Comparison of ENCODE assay signal across 13 mouse cellular contexts in the genomic region with DNA sequence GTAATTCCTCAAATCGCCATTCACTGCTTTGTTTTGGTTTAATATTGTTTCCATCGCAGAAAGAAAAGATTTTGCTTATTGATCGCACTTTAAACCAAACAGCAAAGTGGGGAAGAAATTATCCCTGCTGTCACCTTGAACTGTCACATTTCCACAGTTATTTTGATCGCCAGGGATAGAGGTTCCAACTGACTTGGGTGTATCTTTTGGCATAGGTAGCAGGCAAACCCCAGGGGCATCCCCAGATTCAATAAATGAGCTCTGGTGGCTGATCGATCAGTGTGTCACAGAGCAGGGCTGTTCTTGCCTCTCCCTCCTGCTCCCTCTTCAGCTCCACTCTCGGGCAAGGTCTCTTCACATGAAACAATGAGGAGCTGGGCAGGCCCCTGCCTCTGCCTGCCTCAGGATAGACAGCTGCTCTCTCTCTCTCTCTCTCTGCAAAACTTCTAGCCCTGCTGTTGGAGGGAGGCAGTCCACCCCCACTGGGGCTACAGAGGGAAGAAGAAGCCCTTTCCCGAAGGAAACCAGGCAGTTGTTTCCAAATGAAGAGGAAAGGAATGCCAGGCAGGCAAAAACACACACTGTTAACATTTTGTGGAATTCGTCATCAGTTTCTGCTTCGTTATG. TPM values are rescaled to one million over a fixed set of nuclear protein-coding genes. Genes with fewer than 3 reads are reported as not detected.
DNase-seq lines count a peak whose midpoint lies in the region; ATAC-seq and TF ChIP-seq lines count a peak whose summit lies in the region.
"Had no signal": no experiment of that assay in that cellular context is flagged by ENCODE, and none has a peak within 500 bp of the region (broad histone marks: within the 10 kb centered on the region; RNA-seq: fewer than 3 reads in every experiment).

No protein-coding gene starts in this region.

- H3K27ac ChIP-seq in forebrain, embryonic 12.5 days = peak overlapping the region; percentile 96
- peak overlapping the region; percentile 69 for H3K27ac ChIP-seq in limb, embryonic 11.5 days (replicated peaks; ENCODE audit: low read depth, low read length)
- H3K27ac ChIP-seq in neural tube, embryonic 14.5 days (ENCODE audit: low read depth, low read length) = peak overlapping the region; percentile 6; the same call in 1 of the 2 replicates
- H3K27ac ChIP-seq in cerebellum, adult 2 months (ENCODE audit: insufficient read depth, low read length) = no peak overlapping the region
- H3K27ac ChIP-seq: lung, embryonic 15.5 days had no signal

- no peak for TF ChIP-seq CTCF in cerebellum, adult 2 months (IDR thresholded peaks at IDR 0.05; ENCODE audit: borderline replicate concordance, insufficient read depth, low read depth, low read length)

- H3K4me1 ChIP-seq in forebrain, embryonic 12.5 days = peaks cover 73% of the 10 kb centered on the region
- peaks cover 32% of the 10 kb centered on the region for H3K4me1 ChIP-seq in limb, embryonic 11.5 days (ENCODE audit: control insufficient read depth, insufficient read depth, low read length)
- H3K4me1 ChIP-seq in neural tube, embryonic 14.5 days (ENCODE audit: control insufficient read depth, insufficient read depth, low read length) = peaks cover 41% of the 10 kb centered on the region
- peaks cover 12% of the 10 kb centered on the region for H3K4me1 ChIP-seq in cerebellum, adult 2 months (ENCODE audit: control insufficient read depth, insufficient read depth, low read length)

- H3K9ac ChIP-seq in forebrain, embryonic 12.5 days = peak overlapping the region; percentile 36; the same call in 1 of the 2 replicates
- 0 out of 2 replicates have a peak overlapping the region, but pooled peaks have one; percentile 37 for H3K9ac ChIP-seq in limb, embryonic 11.5 days (ENCODE audit: low read length)
- H3K9ac ChIP-seq in neural tube, embryonic 14.5 days (replicated peaks; ENCODE audit: low read depth, low read length) = no peak overlapping the region; the same call in 1 of the 2 replicates
- H3K9ac ChIP-seq: lung, embryonic 15.5 days had no signal

- H3K27me3 ChIP-seq in forebrain, embryonic 12.5 days = no peaks in the 10 kb centered on the region
- no peaks in the 10 kb centered on the region for H3K27me3 ChIP-seq in limb, embryonic 11.5 days (ENCODE audit: control insufficient read depth, insufficient read depth, low read length)
- H3K27me3 ChIP-seq in neural tube, embryonic 14.5 days (ENCODE audit: control insufficient read depth, insufficient read depth, low read length) = no peaks in the 10 kb centered on the region
- H3K27me3 ChIP-seq in cerebellum, adult 2 months (ENCODE audit: control insufficient read depth, insufficient read depth, low read length) = no peaks in the 10 kb centered on the region
- H3K27me3 ChIP-seq: lung, embryonic 15.5 days had no signal

- no peak for TF ChIP-seq POLR2A in cerebellum, adult 2 months (IDR thresholded peaks at IDR 0.05; ENCODE audit: borderline replicate concordance, insufficient read depth, low read length)

- H3K4me2 ChIP-seq in forebrain, embryonic 12.5 days = peak overlapping the region; percentile 40
- no peak overlapping the region; the same call in 1 of the 2 replicates for H3K4me2 ChIP-seq in limb, embryonic 11.5 days (ENCODE audit: low read depth, severe bottlenecking)
- H3K4me2 ChIP-seq in neural tube, embryonic 14.5 days (ENCODE audit: low read depth, low read length) = no peak overlapping the region
- H3K4me2 ChIP-seq: lung, embryonic 15.5 days had no signal

- no peak for DNase-seq in frontal cortex, adult 2 months (ENCODE audit: extremely low spot score in 1 of 2, low spot score in 1 of 2)
- no peak for DNase-seq in limb, embryonic 11.5 days (ENCODE audit: low spot score)
- DNase-seq in lung, postnatal 10 days = no peak
- no peak for DNase-seq in cerebellum, adult 2 months
- DNase-seq in spleen, postnatal 14 days (ENCODE audit: low spot score in 2 of 2) = no peak

- ATAC-seq in frontal cortex, adult (ENCODE audit: low TSS enrichment) = peak; percentile 53
- peak; percentile 47 for ATAC-seq in forebrain, embryonic 12.5 days (ENCODE audit: low FRiP score)
- ATAC-seq in limb, embryonic 11.5 days (ENCODE audit: insufficient number of reproducible peaks, low FRiP score, low TSS enrichment, low read depth) = no peak
- ATAC-seq in neural tube, embryonic 14.5 days (ENCODE audit: low read depth) = peak; percentile 7; the same call in 1 of the 2 replicates

- WGBS in forebrain, embryonic 12.5 days = 15% methylated on average over 9 of the region's 9 CpGs
- 33% methylated on average over 9 of the region's 9 CpGs for WGBS in limb, embryonic 11.5 days
- 21% methylated on average over 9 of the region's 9 CpGs for WGBS in neural tube, embryonic 14.5 days
- WGBS in cerebellum, adult 2 months = 63% methylated on average over 9 of the region's 9 CpGs

- H3K4me3 ChIP-seq in forebrain, embryonic 12.5 days (replicated peaks) = no peak overlapping the region
- H3K4me3 ChIP-seq in limb, embryonic 11.5 days (ENCODE audit: low read depth, low read length) = no peak overlapping the region
- H3K4me3 ChIP-seq in neural tube, embryonic 14.5 days (ENCODE audit: low read depth, low read length) = no peak overlapping the region
- H3K4me3 ChIP-seq in cerebellum, adult 2 months (replicated peaks; ENCODE audit: insufficient read depth, low read depth, low read length) = no peak overlapping the region
- H3K4me3 ChIP-seq: lung, embryonic 15.5 days had no signal

- no peaks in the 10 kb centered on the region for H3K36me3 ChIP-seq in forebrain, embryonic 12.5 days (replicated peaks)
- H3K36me3 ChIP-seq in limb, embryonic 11.5 days (ENCODE audit: control insufficient read depth, insufficient read depth, low read length) = no peaks in the 10 kb centered on the region
- no peaks in the 10 kb centered on the region for H3K36me3 ChIP-seq in neural tube, embryonic 14.5 days (ENCODE audit: control insufficient read depth, insufficient read depth, low read length)
- H3K36me3 ChIP-seq: G1E; lung, embryonic 15.5 days had no signal

- no peaks in the 10 kb centered on the region for H3K9me3 ChIP-seq in forebrain, embryonic 12.5 days
- H3K9me3 ChIP-seq in limb, embryonic 11.5 days (ENCODE audit: control insufficient read depth, low read length) = no peaks in the 10 kb centered on the region
- no peaks in the 10 kb centered on the region for H3K9me3 ChIP-seq in neural tube, embryonic 14.5 days (ENCODE audit: control insufficient read depth, low read length)
- H3K9me3 ChIP-seq: G1E; lung, embryonic 15.5 days had no signal

RNA-seq across cellular contexts. Expression of a gene that starts 25.8 kb away (rescaled TPM):
- polyA plus RNA-seq in frontal cortex, adult 2 months (2012; rRNA removed) = 35.0 and 37.6 TPM in 2 replicates
- polyA plus RNA-seq in forebrain, embryonic 12.5 days (2016; fragmentation: Nextera tagmentation; extraction: Ambion mirVana) = 8.4 and 10.2 TPM in 2 replicates
- 0.64 and 0.77 TPM in 2 replicates for polyA plus RNA-seq in limb, embryonic 11.5 days (2014; fragmentation: Nextera tagmentation; extraction: Ambion mirVana)
- polyA plus RNA-seq in neural tube, embryonic 14.5 days (2014; fragmentation: Nextera tagmentation; extraction: Ambion mirVana) = 2.8 and 3.3 TPM in 2 replicates
- polyA plus RNA-seq in cerebellum, adult 2 months (2012; rRNA removed) = 3.4 TPM in 2 replicates
- polyA plus RNA-seq: G1E had no signal

RNA-seq across cellular contexts. Expression of a gene that starts 41.1 kb away (rescaled TPM):
- 0.12 TPM in 1 of 2 replicates, not detected in the other for polyA plus RNA-seq in frontal cortex, adult 2 months (2012; rRNA removed)
- not detected in 2 replicates for polyA plus RNA-seq in forebrain, embryonic 12.5 days (2016; fragmentation: Nextera tagmentation; extraction: Ambion mirVana)
- polyA plus RNA-seq in limb, embryonic 11.5 days (2014; fragmentation: Nextera tagmentation; extraction: Ambion mirVana) = not detected in 2 replicates
- polyA plus RNA-seq in neural tube, embryonic 14.5 days (2014; fragmentation: Nextera tagmentation; extraction: Ambion mirVana) = not detected in 2 replicates
- 0.10 TPM in 1 of 2 replicates, not detected in the other for polyA plus RNA-seq in cerebellum, adult 2 months (2012; rRNA removed)
- polyA plus RNA-seq: G1E; heart, embryonic 14.5 days; kidney, embryonic 14.5 days; lung, embryonic 15.5 days; small intestine, adult 2 months had no signal
